Mouse (Mus musculus): ENCODE results near the gene 1700017B05Rik. TPM values are rescaled to one million over a fixed set of nuclear protein-coding genes. Genes with fewer than 3 reads are reported as not detected.

1700017B05Rik gene
- total RNA-seq, 1 experiment: 35.6 TPM

- Histone ChIP-seq H3K27ac (ENCODE audit: insufficient read depth, low read depth, low read length, poor library complexity, severe bottlenecking) (no peak overlapping the region), H3K36me3 (ENCODE audit: control insufficient read depth, insufficient read depth, low read length, poor library complexity, severe bottlenecking) (no peaks in the 10 kb centered on the region), H3K4me1 (ENCODE audit: control insufficient read depth in 2 of 2, insufficient read depth in 2 of 2, low read length in 2 of 2, poor library complexity in 1 of 2) (peaks cover 0 to 4% of the 10 kb centered on the region in 2 experiments; a peak in 1 of 4 replicates), H3K4me3 (ENCODE audit: insufficient read depth in 1 of 2, low read depth in 1 of 2, low read length in 2 of 2, poor library complexity in 1 of 2, severe bottlenecking in 1 of 2) (no peak overlapping the region), H3K9ac (ENCODE audit: insufficient read depth, low read depth, low read length, poor library complexity, severe bottlenecking) (no peak overlapping the region), H3K9me3 (ENCODE audit: control insufficient read depth, insufficient read depth, low read depth, low read length) (no peaks in the 10 kb centered on the region)
- in situ Hi-C loops (cut with MboI; ENCODE audit: low sequenced_read_pairs in 2 of 2, unreplicated experiment in 2 of 2): no loop called here
- DNase-seq (ENCODE audit: low read depth, low spot score): no peak
- TF ChIP-seq ZNF384 (IDR thresholded peaks at IDR 0.05; ENCODE audit: low read depth, low read length) (no peak), CHD2 (IDR thresholded peaks at IDR 0.05; ENCODE audit: low read depth, low read length) (no peak)
Measured at GRCm38 (mm10) chr9:57304251-57304650, 41.8 kb upstream of the 1700017B05Rik start.

- Histone ChIP-seq H3K4me1 (ENCODE audit: control insufficient read depth in 2 of 2, insufficient read depth in 2 of 2, low read length in 2 of 2, poor library complexity in 1 of 2) (peaks cover 0 to 4% of the 10 kb centered on the region in 2 experiments; a peak in 1 of 4 replicates), H3K9ac (ENCODE audit: insufficient read depth, low read depth, low read length, poor library complexity, severe bottlenecking) (no peak overlapping the region), H3K4me3 (ENCODE audit: insufficient read depth in 1 of 2, low read depth in 1 of 2, low read length in 2 of 2, poor library complexity in 1 of 2, severe bottlenecking in 1 of 2) (no peak overlapping the region), H3K27ac (ENCODE audit: insufficient read depth, low read depth, low read length, poor library complexity, severe bottlenecking) (no peak overlapping the region), H3K36me3 (ENCODE audit: control insufficient read depth, insufficient read depth, low read length, poor library complexity, severe bottlenecking) (no peaks in the 10 kb centered on the region), H3K9me3 (ENCODE audit: control insufficient read depth, insufficient read depth, low read depth, low read length) (no peaks in the 10 kb centered on the region)
- TF ChIP-seq ZNF384 (IDR thresholded peaks at IDR 0.05; ENCODE audit: low read depth, low read length) (peak; percentile 61; the same call in 1 of the 2 replicates), HCFC1 (IDR thresholded peaks at IDR 0.05; ENCODE audit: borderline replicate concordance, insufficient read depth, low read length) (no peak), MAFK (IDR thresholded peaks at IDR 0.05; ENCODE audit: insufficient read depth, low read depth, low read length) (no peak)
- no peak for DNase-seq (ENCODE audit: low read depth, low spot score)
- in situ Hi-C loops (cut with MboI; ENCODE audit: low sequenced_read_pairs in 2 of 2, unreplicated experiment in 2 of 2): no loop called here
Measured at GRCm38 (mm10) chr9:57303356-57303755, 40.9 kb upstream of the 1700017B05Rik start.

GRCm38 (mm10) chr9:57300825-57301224 lies 38.4 kb upstream of the 1700017B05Rik start:
- Histone ChIP-seq H3K9ac (ENCODE audit: insufficient read depth, low read depth, low read length, poor library complexity, severe bottlenecking) (no peak overlapping the region), H3K9me3 (ENCODE audit: control insufficient read depth, insufficient read depth, low read depth, low read length) (no peaks in the 10 kb centered on the region), H3K4me3 (ENCODE audit: insufficient read depth in 1 of 2, low read depth in 1 of 2, low read length in 2 of 2, poor library complexity in 1 of 2, severe bottlenecking in 1 of 2) (no peak overlapping the region), H3K36me3 (ENCODE audit: control insufficient read depth, insufficient read depth, low read length, poor library complexity, severe bottlenecking) (no peaks in the 10 kb centered on the region), H3K27ac (ENCODE audit: insufficient read depth, low read depth, low read length, poor library complexity, severe bottlenecking) (no peak overlapping the region), H3K4me1 (ENCODE audit: control insufficient read depth in 2 of 2, insufficient read depth in 2 of 2, low read length in 2 of 2, poor library complexity in 1 of 2) (peaks cover 0 to 10% of the 10 kb centered on the region in 2 experiments; a peak in 1 of 4 replicates)
- DNase-seq (ENCODE audit: low read depth, low spot score): no peak
- in situ Hi-C loops (cut with MboI; ENCODE audit: low sequenced_read_pairs in 2 of 2, unreplicated experiment in 2 of 2): no loop called here
- TF ChIP-seq ZC3H11A (IDR thresholded peaks at IDR 0.05; ENCODE audit: borderline replicate concordance, low read depth, low read length): no peak
- TF ChIP-seq ZNF384 (IDR thresholded peaks at IDR 0.05; ENCODE audit: low read depth, low read length): no peak
- no peak for TF ChIP-seq CHD2 (IDR thresholded peaks at IDR 0.05; ENCODE audit: low read depth, low read length)
- no peak for TF ChIP-seq HCFC1 (IDR thresholded peaks at IDR 0.05; ENCODE audit: borderline replicate concordance, insufficient read depth, low read length)
- TF ChIP-seq MAFK (IDR thresholded peaks at IDR 0.05; ENCODE audit: insufficient read depth, low read depth, low read length): no peak

DNA sequence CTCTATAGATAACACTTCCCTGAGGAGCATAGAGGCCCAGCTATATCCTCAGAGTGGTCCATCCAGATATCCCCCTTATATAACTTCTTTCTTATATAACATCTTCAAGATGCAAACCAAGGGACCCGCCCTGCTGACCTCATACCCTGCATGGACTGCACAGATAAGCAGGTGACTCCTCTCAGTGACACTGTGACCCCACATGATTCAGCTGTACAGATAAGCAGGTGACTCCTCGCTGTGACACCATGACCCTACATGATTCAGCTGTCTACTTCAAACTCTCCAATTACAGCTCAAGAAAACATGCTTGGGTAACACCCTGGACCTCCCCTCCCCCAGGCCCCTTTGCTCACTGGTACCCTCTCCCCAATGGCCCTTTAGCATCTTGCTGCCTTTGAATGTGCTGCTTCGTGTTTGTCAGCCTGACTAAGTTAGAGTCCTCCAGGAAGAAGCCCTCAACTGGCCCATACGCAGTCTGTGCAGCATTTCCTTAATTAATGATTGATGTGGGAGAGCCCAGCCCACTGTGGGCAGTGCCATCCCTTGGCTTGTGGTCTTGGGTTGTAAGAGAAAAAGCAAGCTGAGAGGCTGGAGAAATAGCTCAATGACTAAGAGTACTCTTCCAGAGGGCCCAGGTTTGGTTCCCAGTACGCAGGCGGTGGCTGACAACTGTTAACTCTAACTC lies 37.5 kb upstream of the 1700017B05Rik start:
- Histone ChIP-seq H3K9ac (ENCODE audit: insufficient read depth, low read depth, low read length, poor library complexity, severe bottlenecking) (no peak overlapping the region), H3K36me3 (ENCODE audit: control insufficient read depth, insufficient read depth, low read length, poor library complexity, severe bottlenecking) (no peaks in the 10 kb centered on the region), H3K4me1 (ENCODE audit: control insufficient read depth in 2 of 2, insufficient read depth in 2 of 2, low read length in 2 of 2, poor library complexity in 1 of 2) (peaks cover 0 to 10% of the 10 kb centered on the region in 2 experiments; a peak in 1 of 4 replicates), H3K9me3 (ENCODE audit: control insufficient read depth, insufficient read depth, low read depth, low read length) (no peaks in the 10 kb centered on the region), H3K4me3 (ENCODE audit: insufficient read depth in 1 of 2, low read depth in 1 of 2, low read length in 2 of 2, poor library complexity in 1 of 2, severe bottlenecking in 1 of 2) (no peak overlapping the region), H3K27ac (ENCODE audit: insufficient read depth, low read depth, low read length, poor library complexity, severe bottlenecking) (no peak overlapping the region)
- TF ChIP-seq CHD2 (IDR thresholded peaks at IDR 0.05; ENCODE audit: low read depth, low read length) (no peak), MAFK (IDR thresholded peaks at IDR 0.05; ENCODE audit: insufficient read depth, low read depth, low read length) (no peak), ZNF384 (IDR thresholded peaks at IDR 0.05; ENCODE audit: low read depth, low read length) (no peak), ZC3H11A (IDR thresholded peaks at IDR 0.05; ENCODE audit: borderline replicate concordance, low read depth, low read length) (no peak), HCFC1 (IDR thresholded peaks at IDR 0.05; ENCODE audit: borderline replicate concordance, insufficient read depth, low read length) (no peak)
- in situ Hi-C loops (cut with MboI; ENCODE audit: low sequenced_read_pairs in 2 of 2, unreplicated experiment in 2 of 2): no loop called here
- no peak for DNase-seq (ENCODE audit: low read depth, low spot score)

GRCm38 (mm10) chr9:57297938-57298337 lies 35.5 kb upstream of the 1700017B05Rik start:
- Histone ChIP-seq H3K9me3 (ENCODE audit: control insufficient read depth, insufficient read depth, low read depth, low read length) (no peaks in the 10 kb centered on the region), H3K36me3 (ENCODE audit: control insufficient read depth, insufficient read depth, low read length, poor library complexity, severe bottlenecking) (no peaks in the 10 kb centered on the region), H3K9ac (ENCODE audit: insufficient read depth, low read depth, low read length, poor library complexity, severe bottlenecking) (no peak overlapping the region), H3K4me1 (ENCODE audit: control insufficient read depth in 2 of 2, insufficient read depth in 2 of 2, low read length in 2 of 2, poor library complexity in 1 of 2) (peaks cover 0 to 10% of the 10 kb centered on the region in 2 experiments; a peak in 1 of 4 replicates), H3K27ac (ENCODE audit: insufficient read depth, low read depth, low read length, poor library complexity, severe bottlenecking) (no peak overlapping the region), H3K4me3 (ENCODE audit: insufficient read depth in 1 of 2, low read depth in 1 of 2, low read length in 2 of 2, poor library complexity in 1 of 2, severe bottlenecking in 1 of 2) (no peak overlapping the region)
- no peak for DNase-seq (ENCODE audit: low read depth, low spot score)
- no peak for TF ChIP-seq CHD2 (IDR thresholded peaks at IDR 0.05; ENCODE audit: low read depth, low read length)
- in situ Hi-C loops (cut with MboI; ENCODE audit: low sequenced_read_pairs in 2 of 2, unreplicated experiment in 2 of 2): no loop called here
